ENCODE assay signal across 12 mouse cellular contexts in the genomic region with DNA sequence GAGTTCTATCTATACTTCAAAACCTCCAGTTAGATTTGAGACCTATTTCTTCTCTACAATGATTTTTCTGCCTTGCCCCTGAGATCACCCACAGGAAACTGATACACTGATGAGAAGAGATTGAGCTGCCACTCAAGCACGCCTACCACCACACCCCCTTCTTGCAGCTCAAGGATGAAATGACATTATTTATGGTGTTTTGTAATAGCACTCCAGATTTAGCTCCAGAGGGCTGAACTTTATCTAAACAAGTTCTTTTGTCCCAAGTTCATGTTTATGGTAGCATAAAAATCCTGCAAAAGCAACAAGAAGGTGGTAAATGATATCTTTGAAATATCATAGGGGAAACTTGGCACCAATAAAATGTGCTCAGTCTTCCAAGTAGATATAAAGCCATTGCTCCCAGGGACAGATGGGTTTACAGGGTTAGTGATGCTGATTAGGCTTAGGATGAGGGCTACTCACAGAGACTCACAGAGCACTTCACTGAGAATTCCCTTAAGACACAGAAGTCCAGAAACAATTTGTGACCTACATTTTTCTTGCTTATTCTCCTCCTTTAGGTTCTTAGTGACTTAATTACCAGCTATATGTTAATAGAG.
"Had no signal": no experiment of that assay in that cellular context is flagged by ENCODE, and none has a peak within 500 bp of the region (broad histone marks: within the 10 kb centered on the region; RNA-seq: fewer than 3 reads in every experiment).

No protein-coding gene starts in this region.

- DNase-seq: kidney, postnatal 10 days; left cerebral cortex, postnatal 4 days; lung, adult 2 months; lung, postnatal 4 days; thymus, postnatal 4 days had no signal

- ATAC-seq: intestine, embryonic 16.5 days; midbrain, embryonic 15.5 days had no signal

- H3K36me3 ChIP-seq: limb, embryonic 13.5 days; midbrain, embryonic 10.5 days; midbrain, embryonic 15.5 days; neural tube, embryonic 12.5 days had no signal

- H3K9me3 ChIP-seq: limb, embryonic 13.5 days; midbrain, embryonic 10.5 days; midbrain, embryonic 15.5 days; neural tube, embryonic 12.5 days had no signal

- H3K9ac ChIP-seq: limb, embryonic 13.5 days; liver, embryonic 14.5 days; midbrain, embryonic 15.5 days; neural tube, embryonic 12.5 days had no signal

- H3K4me3 ChIP-seq: limb, embryonic 13.5 days; midbrain, embryonic 10.5 days; midbrain, embryonic 15.5 days; neural tube, embryonic 12.5 days had no signal

- H3K4me2 ChIP-seq: limb, embryonic 13.5 days; midbrain, embryonic 15.5 days; neural tube, embryonic 12.5 days had no signal

- H3K27ac ChIP-seq: limb, embryonic 13.5 days; liver, embryonic 14.5 days; midbrain, embryonic 10.5 days; midbrain, embryonic 15.5 days; neural tube, embryonic 12.5 days; stomach, postnatal 0 days had no signal

- H3K4me1 ChIP-seq: limb, embryonic 13.5 days; midbrain, embryonic 10.5 days; midbrain, embryonic 15.5 days; neural tube, embryonic 12.5 days had no signal

- H3K27me3 ChIP-seq: limb, embryonic 13.5 days; midbrain, embryonic 15.5 days; neural tube, embryonic 12.5 days had no signal
